Mouse (Mus musculus) cerebellum, adult 9-11 months (tissue): ENCODE measurements around the gene Wipi1.

Experiments used
- DNase-seq: peaks from one replicate; pipeline ENCODE4 v3.0.0; 2022

The Wipi1 gene

GRCm38 (mm10) chr11:109574604-109575003 is 37.2 kb downstream of the Wipi1 start:
- no peak for DNase-seq

DNA sequence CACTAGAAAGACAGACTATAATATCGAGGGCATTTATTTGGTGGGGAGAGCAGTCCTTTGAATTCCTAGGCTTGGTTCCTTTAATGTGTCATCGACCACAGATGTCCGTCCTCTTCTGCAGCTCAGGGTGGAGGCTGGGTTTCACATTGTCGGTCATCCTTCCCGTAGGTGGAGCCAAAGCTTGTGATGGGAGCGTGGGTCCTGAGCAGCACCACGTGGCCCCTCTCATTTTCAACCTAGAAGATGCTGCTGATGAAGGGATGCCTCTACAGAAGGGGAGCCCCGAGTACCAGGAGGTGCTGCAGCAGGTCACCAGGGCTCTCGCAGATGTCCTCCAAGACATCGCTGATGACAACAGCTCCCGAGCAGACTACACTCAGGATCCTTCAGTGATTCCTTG is 39.7 kb downstream of the Wipi1 start:
- DNase-seq, result no peak

GRCm38 (mm10) chr11:109569809-109570208 is 42.0 kb downstream of the Wipi1 start:
- no peak for DNase-seq

GRCm38 (mm10) chr11:109569007-109569618 is 42.7 kb downstream of the Wipi1 start:
- DNase-seq, result no peak

DNA sequence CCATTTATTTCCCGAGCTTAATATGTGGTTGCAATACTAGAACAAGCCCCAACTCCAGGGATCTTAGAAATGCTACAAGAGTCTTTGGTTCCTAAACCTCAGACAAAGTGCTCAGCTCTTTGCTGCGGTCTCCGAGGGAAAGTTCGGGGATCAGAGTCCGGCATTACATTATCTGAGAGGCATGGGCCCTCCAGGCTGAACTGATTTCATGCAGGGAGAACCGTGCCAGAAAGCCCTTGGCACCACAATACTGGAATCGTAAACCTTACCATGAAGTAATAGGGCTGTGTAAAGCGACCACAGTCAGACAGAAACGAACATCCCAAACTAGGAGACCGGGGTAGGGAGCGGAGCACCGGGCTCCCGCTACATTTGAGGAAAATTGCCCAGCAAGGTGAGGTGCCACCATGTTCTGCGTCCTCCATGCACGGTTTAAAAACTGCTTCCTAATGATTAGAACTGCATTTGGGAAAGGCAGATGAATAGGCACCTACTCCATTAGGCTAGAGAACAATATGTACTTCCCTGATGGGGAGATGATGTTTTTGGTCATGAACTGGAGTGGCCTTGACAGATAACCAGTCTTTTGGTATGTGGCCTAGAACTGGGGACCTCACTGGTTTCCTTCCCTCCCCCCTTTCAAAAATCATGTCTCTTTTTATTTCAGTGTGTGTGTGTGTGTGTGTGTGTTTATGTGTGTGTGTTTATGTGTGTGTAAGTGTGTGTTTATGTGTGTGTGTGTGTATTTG is 47.1 kb downstream of the Wipi1 start:
- no peak for DNase-seq

- no peak for DNase-seq
These were observed 48.1 kb downstream of the Wipi1 start for GRCm38 (mm10) chr11:109563708-109564107.

GRCm38 (mm10) chr11:109561445-109561844 is 50.3 kb downstream of the Wipi1 start:
- DNase-seq, result no peak

- DNase-seq, result no peak
These were observed 50.9 kb downstream of the Wipi1 start for GRCm38 (mm10) chr11:109560793-109561257.

DNA sequence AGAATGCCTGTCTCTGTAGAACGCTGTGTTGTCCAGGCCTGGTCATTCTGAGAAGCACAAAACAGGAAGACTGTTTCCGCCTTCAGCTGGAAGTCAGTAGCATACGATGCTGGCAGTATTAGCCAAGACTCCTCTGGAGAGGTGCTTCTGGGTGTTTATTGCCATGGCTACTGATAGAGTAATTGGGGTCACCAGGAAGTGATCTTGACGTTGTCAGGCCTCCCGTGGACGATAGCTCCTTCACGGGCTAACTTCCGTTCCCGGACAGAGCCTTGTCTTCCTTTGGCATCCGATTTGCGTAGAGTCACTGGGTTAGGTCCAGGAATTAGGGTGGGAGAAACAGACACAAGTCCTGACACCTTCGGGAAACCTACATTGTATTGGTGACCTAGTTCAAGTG is 52.5 kb downstream of the Wipi1 start:
- no peak for DNase-seq

- DNase-seq, result no peak
These were observed 54.3 kb downstream of the Wipi1 start for GRCm38 (mm10) chr11:109557419-109557818.

DNA sequence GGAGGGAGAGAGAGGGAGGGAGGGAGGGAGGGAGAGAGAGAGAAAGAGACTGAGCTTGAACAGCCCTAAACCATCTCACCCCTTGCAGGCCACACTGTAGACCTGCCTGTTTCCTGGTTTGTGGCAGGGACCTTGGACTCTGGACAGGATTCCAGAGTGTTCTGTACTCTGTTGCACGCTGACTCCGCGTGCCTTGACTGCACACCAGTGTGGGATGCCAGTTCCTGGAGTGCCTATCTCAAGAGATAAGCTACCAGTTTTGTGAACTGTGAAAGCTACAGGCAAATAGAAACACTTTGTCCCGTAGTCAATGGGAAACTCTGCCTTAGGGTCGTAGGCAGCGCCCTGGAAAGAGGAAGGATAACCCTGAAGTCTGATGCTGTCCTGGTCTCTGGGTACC is 55.6 kb downstream of the Wipi1 start:
- no peak for DNase-seq

DNA sequence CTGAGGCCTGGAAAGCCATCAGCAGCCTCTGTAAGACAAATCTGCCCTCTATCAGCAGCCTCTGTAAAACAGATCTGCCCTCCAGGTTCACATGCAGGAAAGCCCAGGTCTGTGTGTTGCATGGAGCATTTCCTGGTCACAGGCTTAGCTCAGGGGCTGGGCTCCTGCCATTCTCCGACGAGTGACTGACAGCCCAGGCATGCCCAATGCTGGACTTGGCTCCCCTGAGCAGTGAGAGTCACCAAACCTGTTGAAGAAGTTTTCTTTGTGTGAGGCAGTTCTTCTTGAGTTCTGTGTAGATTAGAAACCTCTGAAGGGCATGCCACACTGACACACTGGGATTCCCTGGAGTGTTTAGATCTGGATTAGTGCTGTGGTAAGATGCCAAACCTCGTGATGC is 57.3 kb downstream of the Wipi1 start:
- no peak for DNase-seq

DNA sequence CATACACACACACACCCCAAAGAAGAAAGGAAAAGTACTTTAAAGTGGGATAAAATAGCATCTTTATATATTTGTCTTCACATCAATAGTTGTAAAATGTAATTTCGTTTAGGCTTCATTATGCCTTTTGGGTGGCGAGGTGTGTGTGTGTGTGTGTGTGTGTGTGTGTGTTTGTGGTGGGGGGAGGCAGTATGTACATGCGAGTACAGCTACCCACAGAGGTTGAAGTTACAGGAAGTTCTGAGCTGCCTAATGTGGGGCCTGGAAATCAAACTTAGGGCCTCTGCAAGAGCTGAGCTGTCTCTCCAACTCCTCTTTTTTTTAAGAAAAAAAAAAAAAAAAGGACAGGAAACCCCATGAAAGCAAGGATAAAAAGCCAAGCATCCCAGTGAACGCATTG is 57.8 kb downstream of the Wipi1 start:
- DNase-seq, result no peak

GRCm38 (mm10) chr11:109549599-109550290 is 62.0 kb downstream of the Wipi1 start:
- no peak for DNase-seq

- no peak for DNase-seq
These were observed 64.1 kb downstream of the Wipi1 start for GRCm38 (mm10) chr11:109547652-109548051.

GRCm38 (mm10) chr11:109546305-109547001 is 65.3 kb downstream of the Wipi1 start:
- DNase-seq, result no peak

DNA sequence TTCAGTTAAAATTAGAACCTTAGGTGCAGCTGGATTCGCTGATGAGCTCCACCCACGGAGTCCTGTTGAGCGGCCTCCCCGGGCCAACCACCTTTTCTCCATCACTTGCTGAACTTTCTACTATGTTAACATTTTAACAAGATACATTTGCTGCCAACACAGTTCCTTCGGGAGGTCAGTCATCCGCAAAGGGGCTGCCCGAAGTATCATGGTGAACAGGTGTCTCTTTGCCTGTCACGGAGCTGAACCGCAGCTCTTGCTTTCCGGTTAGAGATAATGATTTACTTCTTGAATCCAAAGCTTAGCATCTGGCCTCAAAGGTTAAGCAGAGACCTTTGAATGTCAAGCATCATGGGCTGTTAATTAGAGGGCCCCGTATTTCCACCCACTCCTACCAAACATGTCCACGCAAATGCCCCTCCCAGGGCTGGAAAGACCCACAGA is 66.0 kb downstream of the Wipi1 start:
- no peak for DNase-seq

- no peak for DNase-seq
These were observed 66.5 kb downstream of the Wipi1 start for GRCm38 (mm10) chr11:109545265-109545664.

GRCm38 (mm10) chr11:109544432-109544831 is 67.3 kb downstream of the Wipi1 start:
- no peak for DNase-seq

DNA sequence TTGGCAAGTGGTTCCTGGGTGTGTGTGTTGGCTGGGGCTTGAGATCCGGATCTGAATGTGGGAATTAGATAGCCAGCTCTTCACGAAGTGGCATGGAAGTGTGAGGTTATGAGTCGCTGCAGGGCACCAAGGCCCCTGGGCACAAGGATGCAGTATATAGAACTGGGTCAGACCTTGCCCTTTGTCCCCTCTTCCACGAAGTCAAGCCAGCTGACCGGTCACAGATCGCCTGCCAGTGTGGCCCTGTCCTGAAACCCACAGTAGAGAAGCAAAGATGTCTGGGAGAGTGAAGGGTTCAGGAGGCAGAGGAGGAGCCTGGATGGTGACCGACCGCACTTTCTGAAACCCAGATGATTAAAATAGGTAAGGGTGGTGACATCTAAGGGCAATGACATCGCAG is 68.3 kb downstream of the Wipi1 start:
- DNase-seq, result no peak

DNA sequence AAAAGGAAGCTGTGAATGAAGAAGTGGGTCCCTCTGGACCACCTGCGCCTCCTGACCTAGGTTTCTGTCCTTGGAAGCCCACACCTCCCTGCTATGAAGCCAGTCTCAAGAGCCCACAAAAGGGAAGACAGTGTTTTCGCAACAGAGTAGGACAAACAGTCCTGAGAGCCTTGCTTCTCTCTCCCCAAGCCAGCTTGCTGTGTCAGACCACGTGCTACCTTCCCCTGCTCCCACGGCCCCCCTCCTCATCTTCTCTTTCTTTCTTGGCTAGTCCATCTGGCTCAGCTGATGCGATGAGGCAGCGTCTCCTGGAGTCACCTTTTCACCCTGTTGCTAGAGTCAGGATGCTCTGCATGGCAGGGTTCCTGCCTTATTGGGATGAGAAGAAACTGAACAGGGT is 72.5 kb downstream of the Wipi1 start:
- DNase-seq, result no peak

GRCm38 (mm10) chr11:109536939-109537338 is 74.8 kb downstream of the Wipi1 start:
- DNase-seq, result no peak

DNA sequence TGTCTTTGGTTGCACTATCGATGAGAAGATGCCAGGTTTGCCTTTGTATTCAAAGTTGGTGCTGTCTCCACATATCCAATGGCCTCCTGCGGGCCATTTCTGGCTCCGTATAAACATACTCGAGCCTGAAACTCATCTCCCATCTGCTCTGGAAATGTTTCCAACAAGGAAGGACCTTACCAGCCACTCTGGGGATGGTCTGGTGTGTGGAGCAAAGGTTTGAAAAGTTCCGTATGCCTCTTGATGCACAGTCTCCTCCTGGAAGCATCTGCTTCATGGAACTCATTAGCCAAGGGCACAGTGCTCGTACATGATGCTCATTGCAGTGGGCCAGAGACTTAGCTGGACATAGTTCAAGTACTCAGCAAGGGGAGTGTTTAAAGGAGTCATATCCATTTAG is 75.8 kb downstream of the Wipi1 start:
- peak; percentile 81 for DNase-seq
